Mouse (Mus musculus): ENCODE data around the gene Faah. TPM values are rescaled to one million over a fixed set of nuclear protein-coding genes. Genes with fewer than 3 reads are reported as not detected.

Faah gene
- polyA plus RNA-seq (2012; rRNA removed) = 14.5 and 20.1 TPM in 2 replicates

DNA sequence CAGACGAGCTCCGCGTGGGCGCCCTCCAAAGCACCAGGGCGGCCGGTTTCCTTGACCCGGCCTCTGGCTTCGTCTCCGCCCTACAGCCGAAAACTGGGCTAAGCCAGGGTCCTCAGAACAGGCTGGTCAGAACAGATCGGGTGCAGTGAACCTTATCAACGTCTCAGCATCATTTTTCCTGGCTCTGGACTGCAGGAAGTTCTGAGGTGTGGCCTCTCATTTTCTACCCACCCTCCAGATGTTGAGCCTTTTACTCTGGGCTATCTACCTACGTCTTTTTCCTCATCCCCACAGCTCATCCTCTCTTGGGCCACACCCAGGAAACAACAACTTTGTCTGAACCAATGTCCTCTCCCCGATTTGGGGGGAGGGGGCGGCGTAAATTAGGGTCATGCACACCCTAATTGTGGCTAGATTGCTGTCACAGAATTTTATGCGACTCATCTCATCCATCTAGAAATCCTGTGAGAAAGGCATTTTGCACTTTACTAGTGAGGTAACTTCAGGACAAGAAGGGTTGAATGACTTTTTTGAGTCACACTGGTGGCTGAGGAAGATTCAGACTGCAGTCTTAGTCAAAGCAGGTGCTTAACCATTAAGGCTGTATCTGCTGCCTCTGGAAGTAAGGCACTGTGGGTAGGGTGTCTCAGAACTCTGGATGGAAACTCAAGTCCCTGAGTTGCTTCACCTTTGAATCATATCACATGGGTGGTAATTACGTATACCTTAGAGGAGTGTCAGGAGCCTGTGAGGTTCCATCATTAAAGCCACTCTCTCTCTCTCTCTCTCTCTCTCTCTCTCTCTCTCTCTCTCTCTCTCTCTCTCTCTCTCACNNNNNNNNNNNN lies at the start of gene Faah:
TSS of gene Faah (minus strand) at position 25 of the 845 bp plus-strand sequence.
- TF ChIP-seq POLR2A (IDR thresholded peaks at IDR 0.05; ENCODE audit: borderline replicate concordance, extremely low read depth, insufficient read depth, insufficient read length, poor library complexity, severe bottlenecking) (0 out of 2 replicates have a peak, but pooled peaks have one; percentile 3), CTCF (IDR thresholded peaks at IDR 0.05; ENCODE audit: borderline replicate concordance, extremely low read depth, insufficient read depth, insufficient read length) (no peak)
- no peak for DNase-seq (ENCODE audit: low read depth)

DNA sequence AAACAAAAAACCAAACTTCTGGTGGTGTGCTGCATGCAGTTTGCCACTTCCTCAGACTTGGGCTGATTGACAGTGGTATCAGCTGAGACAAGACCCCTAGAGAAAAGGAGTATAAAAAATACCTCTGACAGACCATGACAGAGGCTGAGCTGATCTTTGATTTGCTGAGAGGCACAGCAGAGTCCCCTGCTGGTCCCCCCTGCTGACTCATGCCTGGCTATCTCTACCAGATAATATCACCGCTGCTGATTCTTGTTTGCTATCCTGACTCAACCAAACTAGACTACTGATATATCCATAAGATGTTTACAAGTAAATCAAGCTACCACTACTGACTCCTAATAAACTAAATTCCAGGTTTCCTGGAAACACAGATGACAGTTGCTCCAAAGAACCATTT lies 46.1 kb upstream of the Faah start:
- DNase-seq (ENCODE audit: low read depth) = no peak
- TF ChIP-seq CTCF (IDR thresholded peaks at IDR 0.05; ENCODE audit: borderline replicate concordance, extremely low read depth, insufficient read depth, insufficient read length) (no peak), POLR2A (IDR thresholded peaks at IDR 0.05; ENCODE audit: borderline replicate concordance, extremely low read depth, insufficient read depth, insufficient read length, poor library complexity, severe bottlenecking) (no peak)

DNA sequence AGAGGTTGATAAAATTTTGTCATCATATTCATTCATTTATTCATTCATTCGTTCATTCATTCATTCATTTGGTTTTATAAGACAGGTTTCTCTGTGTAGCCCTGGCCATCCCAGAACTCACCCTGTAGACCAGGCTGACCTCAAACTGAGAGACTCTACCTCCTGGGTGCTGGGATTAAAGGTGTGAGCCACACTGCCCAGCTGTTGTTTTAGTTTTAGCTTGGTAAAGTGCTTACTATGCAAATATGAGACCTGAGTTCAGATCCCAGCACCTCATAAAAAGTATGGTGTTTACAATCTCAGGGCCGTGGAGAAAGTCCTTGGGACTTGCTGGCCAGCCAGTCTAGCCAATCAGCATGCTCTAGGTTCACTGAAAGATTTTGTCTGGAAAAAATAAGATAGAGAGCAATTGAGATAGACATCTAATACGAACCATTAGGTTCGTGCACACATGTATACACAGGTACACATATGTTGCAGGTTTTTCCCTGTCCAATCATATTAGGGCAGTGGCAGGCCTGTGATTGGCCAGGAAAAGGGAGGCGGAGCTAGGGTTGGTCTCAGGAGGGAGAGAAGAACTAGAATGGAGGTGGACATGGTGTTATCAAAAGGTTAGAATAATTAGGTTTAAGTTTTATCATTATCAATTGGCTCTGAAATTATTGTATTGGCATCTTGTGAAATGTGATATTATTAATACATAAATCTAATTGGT lies 41.4 kb upstream of the Faah start:
- TF ChIP-seq CTCF (IDR thresholded peaks at IDR 0.05; ENCODE audit: borderline replicate concordance, extremely low read depth, insufficient read depth, insufficient read length) = no peak
- TF ChIP-seq POLR2A (IDR thresholded peaks at IDR 0.05; ENCODE audit: borderline replicate concordance, extremely low read depth, insufficient read depth, insufficient read length, poor library complexity, severe bottlenecking) = no peak

DNA sequence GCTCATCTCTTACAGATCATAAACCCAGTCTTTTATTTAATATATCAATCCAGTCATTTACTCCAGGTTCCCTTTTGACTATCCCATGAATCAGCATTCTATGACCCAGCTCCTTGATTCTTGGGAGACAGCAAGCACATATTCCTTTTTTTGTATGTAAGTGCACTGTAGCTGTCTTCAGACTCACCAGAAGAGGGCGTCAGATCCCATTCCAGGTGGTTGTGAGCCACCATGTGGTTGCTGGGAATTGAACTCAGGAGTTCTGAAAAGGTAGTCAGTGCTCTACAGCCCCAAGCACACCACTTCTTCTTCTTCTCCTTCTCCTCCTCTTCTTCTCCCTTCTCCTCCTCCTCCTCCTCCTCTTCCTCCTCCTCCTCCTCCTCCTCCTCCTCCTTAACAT lies 39.8 kb upstream of the Faah start:
- TF ChIP-seq POLR2A (IDR thresholded peaks at IDR 0.05; ENCODE audit: borderline replicate concordance, extremely low read depth, insufficient read depth, insufficient read length, poor library complexity, severe bottlenecking) (no peak), CTCF (IDR thresholded peaks at IDR 0.05; ENCODE audit: borderline replicate concordance, extremely low read depth, insufficient read depth, insufficient read length) (no peak)
- no peak for DNase-seq (ENCODE audit: low read depth)

More for the DNA sequence above, 41.4 kb upstream of the Faah start:
- DNase-seq (ENCODE audit: low read depth) = no peak

DNA sequence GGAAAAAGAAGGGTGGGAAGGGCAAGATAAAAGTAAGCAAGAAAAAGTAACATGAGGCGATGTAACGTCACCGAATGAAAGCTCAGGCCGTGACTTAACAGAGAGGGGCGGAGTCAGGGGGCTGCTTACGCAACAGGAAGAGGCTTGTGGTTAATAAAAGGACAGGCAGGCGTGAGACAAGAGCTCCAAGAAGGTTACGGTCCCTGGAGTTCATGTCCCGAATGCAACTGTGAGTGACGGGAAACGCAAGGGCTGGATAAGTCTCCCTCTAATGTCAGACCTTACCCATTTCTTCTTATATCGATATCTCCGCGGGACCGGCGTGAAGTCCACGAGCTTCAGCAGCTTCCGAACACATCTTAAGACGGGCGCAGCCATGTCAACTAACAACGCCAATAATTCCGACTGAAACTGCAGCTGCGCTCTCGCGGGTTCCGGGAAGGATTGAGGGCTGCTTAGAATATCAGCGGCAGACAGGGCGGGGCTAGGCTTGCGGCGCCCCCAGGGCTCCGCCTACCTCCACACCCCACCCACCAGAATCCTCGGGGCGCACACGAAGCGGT lies 35.8 kb upstream of the Faah start, which contains the start of gene Nsun4:
TSS of gene Nsun4 (minus strand) at position 478 of the 563 bp plus-strand sequence.
- DNase-seq (ENCODE audit: low read depth) = peak; percentile 97
- TF ChIP-seq POLR2A (IDR thresholded peaks at IDR 0.05; ENCODE audit: borderline replicate concordance, extremely low read depth, insufficient read depth, insufficient read length, poor library complexity, severe bottlenecking) (peak; percentile 26; the same call in 1 of the 2 replicates), CTCF (IDR thresholded peaks at IDR 0.05; ENCODE audit: borderline replicate concordance, extremely low read depth, insufficient read depth, insufficient read length) (no peak)

DNA sequence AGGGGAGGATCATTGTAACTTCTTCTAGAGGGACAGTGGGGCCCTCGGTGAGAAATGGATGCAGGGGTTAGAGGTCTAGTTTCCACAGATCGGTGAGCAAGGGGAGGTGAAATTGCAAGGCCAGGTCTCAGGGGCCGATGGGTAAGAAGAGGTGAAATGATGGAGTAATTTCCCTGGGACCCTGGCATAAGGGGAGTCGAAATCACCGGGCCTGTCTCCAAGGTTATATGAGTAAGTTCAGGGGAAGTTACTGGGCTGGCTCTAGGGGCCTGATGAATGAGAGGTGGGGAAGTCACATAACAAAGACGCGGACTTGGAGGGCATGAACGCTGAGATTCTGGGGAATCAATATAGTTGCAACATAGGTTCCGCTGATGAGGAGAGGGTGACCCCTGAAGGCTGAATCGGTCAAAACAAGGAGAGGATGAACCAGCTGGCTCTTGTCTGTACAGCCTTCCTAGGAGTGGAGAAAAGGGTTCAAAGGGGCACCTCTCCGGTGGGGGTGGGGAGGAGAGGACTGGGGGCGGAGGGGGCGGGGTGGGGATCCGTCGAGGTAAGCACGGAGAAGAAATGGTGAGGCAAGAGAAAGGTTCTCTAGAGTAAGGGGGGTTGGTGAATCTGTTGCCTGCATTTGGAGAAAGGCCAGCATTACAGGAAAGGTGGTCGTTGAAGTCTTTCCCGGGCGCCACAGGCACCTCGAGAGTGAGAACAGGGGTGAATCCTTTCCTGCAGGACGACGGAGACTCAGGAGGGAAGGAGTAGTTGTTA lies 35.0 kb upstream of the Faah start:
- no peak for TF ChIP-seq POLR2A (IDR thresholded peaks at IDR 0.05; ENCODE audit: borderline replicate concordance, extremely low read depth, insufficient read depth, insufficient read length, poor library complexity, severe bottlenecking)
- peak; percentile 39; the same call in 1 of the 2 replicates for TF ChIP-seq CTCF (IDR thresholded peaks at IDR 0.05; ENCODE audit: borderline replicate concordance, extremely low read depth, insufficient read depth, insufficient read length)
- peak; percentile 71 for DNase-seq (ENCODE audit: low read depth)

DNA sequence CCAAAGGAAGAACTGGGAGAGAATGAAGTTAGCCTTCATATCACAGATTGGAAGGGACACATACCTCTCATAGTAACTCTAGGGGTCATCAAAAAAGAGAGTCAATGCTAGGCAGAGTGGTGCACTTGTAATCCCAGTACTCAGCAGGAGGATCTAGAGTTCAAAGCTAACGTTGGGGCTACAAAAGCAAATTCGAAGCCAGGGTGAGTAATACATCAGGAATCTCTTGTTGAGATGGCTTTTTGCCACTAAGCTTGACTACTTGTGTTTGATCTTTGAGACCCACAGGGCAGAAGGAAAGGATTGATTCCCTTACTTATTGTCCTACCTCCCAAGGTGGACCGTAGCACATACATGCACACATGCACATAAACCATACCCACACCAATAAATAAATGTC lies 31.5 kb upstream of the Faah start:
- TF ChIP-seq POLR2A (IDR thresholded peaks at IDR 0.05; ENCODE audit: borderline replicate concordance, extremely low read depth, insufficient read depth, insufficient read length, poor library complexity, severe bottlenecking) (no peak), CTCF (IDR thresholded peaks at IDR 0.05; ENCODE audit: borderline replicate concordance, extremely low read depth, insufficient read depth, insufficient read length) (no peak)

DNA sequence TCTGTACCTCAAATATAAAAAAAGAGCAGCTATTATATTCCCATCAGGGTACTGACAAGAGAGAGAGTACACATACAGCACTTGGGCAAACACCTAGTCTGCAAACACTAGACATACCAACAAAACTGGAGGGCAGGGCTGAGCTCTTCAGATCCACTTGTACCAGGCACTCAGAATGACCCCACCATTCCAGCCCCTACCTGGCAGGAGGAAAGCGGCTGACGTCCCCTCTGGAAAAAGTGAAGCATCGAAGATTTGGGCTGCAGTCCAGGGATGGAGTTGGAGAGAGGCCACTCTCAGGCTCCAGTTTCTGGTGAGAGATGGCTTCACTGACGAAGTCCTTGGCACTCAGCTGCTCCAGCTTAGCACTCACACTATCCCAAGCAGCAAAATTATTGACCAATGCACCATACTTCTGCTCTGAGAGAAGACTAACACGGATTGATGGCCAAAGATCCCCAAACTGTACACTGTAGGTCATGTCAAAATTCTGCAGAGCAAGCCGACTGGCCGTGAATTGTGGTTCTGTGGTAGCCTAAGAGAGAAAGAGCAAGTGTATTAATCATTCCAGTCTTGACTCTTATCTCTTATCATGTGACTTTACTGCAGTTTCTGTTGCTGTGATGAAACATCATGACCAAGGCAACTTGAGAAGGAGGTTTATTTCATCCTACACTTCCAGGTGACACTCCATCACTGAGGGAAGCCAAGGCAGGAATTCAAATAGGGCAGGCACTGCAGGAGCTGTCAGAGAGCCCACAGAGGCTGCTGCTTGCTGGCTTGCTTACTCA lies 30.6 kb upstream of the Faah start:
- no peak for DNase-seq (ENCODE audit: low read depth)
- TF ChIP-seq CTCF (IDR thresholded peaks at IDR 0.05; ENCODE audit: borderline replicate concordance, extremely low read depth, insufficient read depth, insufficient read length) (no peak), POLR2A (IDR thresholded peaks at IDR 0.05; ENCODE audit: borderline replicate concordance, extremely low read depth, insufficient read depth, insufficient read length, poor library complexity, severe bottlenecking) (no peak)

More for the DNA sequence above, 31.5 kb upstream of the Faah start:
- DNase-seq (ENCODE audit: low read depth) = no peak

DNA sequence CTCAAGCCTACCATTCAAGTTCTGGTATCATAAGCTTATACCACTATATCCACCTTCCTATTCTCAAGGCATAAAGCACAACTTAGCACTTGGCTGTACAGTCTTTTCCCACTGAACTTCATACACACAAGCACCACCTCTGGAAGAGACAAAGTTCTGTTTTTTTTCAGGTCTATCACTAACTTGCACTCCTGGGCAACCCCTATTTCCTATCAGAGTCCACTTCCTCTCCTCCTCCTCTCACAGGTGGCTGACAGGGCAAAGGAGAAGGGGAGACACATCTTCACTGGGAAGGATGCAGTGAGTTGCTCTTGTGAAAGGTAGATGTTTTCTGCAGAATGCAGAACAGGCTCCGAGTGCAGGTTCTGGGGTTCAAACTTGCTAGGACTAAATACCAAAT lies 30.0 kb upstream of the Faah start:
- no peak for TF ChIP-seq POLR2A (IDR thresholded peaks at IDR 0.05; ENCODE audit: borderline replicate concordance, extremely low read depth, insufficient read depth, insufficient read length, poor library complexity, severe bottlenecking)
- TF ChIP-seq CTCF (IDR thresholded peaks at IDR 0.05; ENCODE audit: borderline replicate concordance, extremely low read depth, insufficient read depth, insufficient read length) = no peak
- no peak for DNase-seq (ENCODE audit: low read depth)

DNA sequence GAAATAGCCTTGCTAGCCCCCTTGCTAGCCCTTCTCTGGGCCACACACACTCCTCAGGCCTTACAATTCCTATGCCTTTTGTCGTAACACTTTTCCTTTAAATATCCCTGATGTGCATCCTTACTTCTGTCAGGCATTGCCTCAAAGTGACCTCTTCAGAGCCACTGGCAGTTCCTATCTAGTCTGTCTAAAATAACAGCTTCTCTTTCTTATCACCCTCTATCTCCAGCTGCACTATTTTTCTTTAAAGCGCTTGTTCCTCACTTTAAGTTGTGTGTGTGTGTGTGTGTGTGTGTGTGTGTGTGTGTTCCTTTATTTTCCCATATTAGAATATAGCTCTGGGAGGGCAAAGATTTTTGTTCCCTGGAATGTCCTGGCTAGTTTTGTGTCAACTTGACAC lies 28.9 kb upstream of the Faah start:
- no peak for TF ChIP-seq POLR2A (IDR thresholded peaks at IDR 0.05; ENCODE audit: borderline replicate concordance, extremely low read depth, insufficient read depth, insufficient read length, poor library complexity, severe bottlenecking)
- no peak for TF ChIP-seq CTCF (IDR thresholded peaks at IDR 0.05; ENCODE audit: borderline replicate concordance, extremely low read depth, insufficient read depth, insufficient read length)
- no peak for DNase-seq (ENCODE audit: low read depth)
